Mouse (Mus musculus): ENCODE measurements at regions not wholly inside any gene's neighbourhood (a gene's known extent, or its start where the extent isn't known, plus 50 kb on each side); places are given as distances from the start of the nearest gene placed in this dataset.

DNA sequence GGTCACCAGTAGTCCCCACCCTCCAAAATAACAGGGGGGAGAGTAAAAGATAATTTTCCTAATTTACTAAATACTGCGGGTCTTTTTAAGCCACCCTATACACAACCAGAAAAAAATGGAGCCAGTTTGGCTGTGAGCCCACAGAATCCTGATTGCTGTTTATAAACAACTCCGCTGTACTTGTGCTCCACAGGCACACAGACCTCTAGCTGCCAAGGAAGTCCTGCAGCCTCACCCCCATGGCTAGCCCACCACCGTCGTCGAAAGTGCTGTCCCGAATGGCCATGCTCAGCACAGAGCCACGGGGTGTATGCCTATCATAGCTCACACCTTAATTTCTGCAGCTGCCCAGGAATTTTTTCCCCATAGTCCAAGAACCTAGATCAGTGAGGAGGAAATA is 124.3 kb upstream of the Noct start:
- TF ChIP-seq CTCF (IDR thresholded peaks at IDR 0.05; ENCODE audit: low read depth) = no peak
- Histone ChIP-seq H3K27me3 (ENCODE audit: insufficient read depth, low read length) (no peaks in the 10 kb centered on the region), H3K36me3 (ENCODE audit: insufficient read depth, low read length) (no peaks in the 10 kb centered on the region), H3K4me2 (ENCODE audit: low read length) (no peak overlapping the region), H3K27ac (no peak overlapping the region), H3K4me3 (replicated peaks; ENCODE audit: low read depth, low read length) (no peak overlapping the region), H3K9ac (ENCODE audit: low read depth, low read length) (no peak overlapping the region), H3K9me3 (replicated peaks; ENCODE audit: low read length) (no peaks in the 10 kb centered on the region), H3K4me1 (replicated peaks; ENCODE audit: insufficient read depth, low read length) (no peaks in the 10 kb centered on the region)
- DNase-seq (ENCODE audit: low spot score) = no peak
- WGBS = 90% methylated on average over 7 of the region's 7 CpGs
- no peak for ATAC-seq (replicated peaks; ENCODE audit: low FRiP score, low read depth)

DNA sequence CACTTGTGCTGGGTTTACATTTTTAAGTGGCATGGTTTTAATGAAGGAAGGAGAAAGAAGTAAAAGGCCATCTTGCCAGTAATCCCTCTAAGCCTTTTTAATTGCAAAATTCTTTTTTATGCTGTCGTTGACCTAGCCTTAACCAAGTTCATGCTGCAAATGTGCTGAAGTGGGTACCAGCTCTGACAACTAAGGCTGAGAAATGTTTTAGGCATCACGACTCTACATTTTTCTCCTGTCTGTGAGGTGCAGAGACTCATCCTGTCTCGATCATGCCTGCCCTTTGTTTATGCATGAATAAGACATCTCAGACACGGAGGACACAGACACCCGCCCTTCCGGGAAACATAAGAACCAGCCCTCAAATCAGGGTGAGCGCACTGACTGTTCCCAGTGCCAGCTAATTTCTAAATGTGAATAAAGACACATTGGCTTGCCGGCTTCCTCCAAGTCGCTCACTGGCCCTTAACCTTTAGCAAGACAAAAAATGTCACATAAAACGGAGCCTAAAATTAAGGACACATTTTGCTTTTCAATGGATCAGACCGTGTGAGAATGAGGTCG is 115.5 kb upstream of the Noct start:
- H3K9me3 ChIP-seq (replicated peaks; ENCODE audit: low read length) = no peaks in the 10 kb centered on the region
- no peaks in the 10 kb centered on the region for H3K36me3 ChIP-seq (ENCODE audit: insufficient read depth, low read length)
- H3K4me2 ChIP-seq (ENCODE audit: low read length) = no peak overlapping the region
- no peak for ATAC-seq (replicated peaks; ENCODE audit: low FRiP score, low read depth)
- TF ChIP-seq CTCF (IDR thresholded peaks at IDR 0.05; ENCODE audit: low read depth) = no peak
- H3K9ac ChIP-seq (ENCODE audit: low read depth, low read length) = no peak overlapping the region
- DNase-seq (ENCODE audit: low spot score) = no peak
- no peak overlapping the region for H3K27ac ChIP-seq
- H3K4me3 ChIP-seq (replicated peaks; ENCODE audit: low read depth, low read length) = no peak overlapping the region
- H3K27me3 ChIP-seq (ENCODE audit: insufficient read depth, low read length) = no peaks in the 10 kb centered on the region
- 41% methylated on average over 12 of the region's 12 CpGs for WGBS
- no peaks in the 10 kb centered on the region for H3K4me1 ChIP-seq (replicated peaks; ENCODE audit: insufficient read depth, low read length)

DNA sequence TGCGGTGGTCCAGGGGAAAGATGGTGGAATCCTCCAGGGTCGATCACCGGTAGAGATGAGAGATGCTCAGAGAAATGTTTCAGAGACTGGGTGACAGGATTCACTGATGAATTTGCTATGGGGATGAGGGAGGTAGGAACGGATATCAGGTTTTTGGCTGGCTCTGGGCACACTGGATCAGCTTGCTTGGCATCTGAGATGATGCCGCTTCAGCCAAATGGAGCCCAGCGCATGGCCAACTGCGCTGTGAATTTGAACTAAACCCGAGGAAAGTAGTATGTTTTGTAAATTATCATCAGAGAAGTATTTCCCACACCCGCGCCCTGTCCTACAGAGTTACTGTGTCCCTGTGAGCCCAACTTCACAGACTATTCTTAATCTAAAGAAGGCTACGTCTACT is 113.0 kb upstream of the Noct start:
- no peaks in the 10 kb centered on the region for H3K9me3 ChIP-seq (replicated peaks; ENCODE audit: low read length)
- no peak overlapping the region for H3K4me3 ChIP-seq (replicated peaks; ENCODE audit: low read depth, low read length)
- H3K27me3 ChIP-seq (ENCODE audit: insufficient read depth, low read length) = no peaks in the 10 kb centered on the region
- WGBS = 95% methylated on average over 11 of the region's 11 CpGs
- no peak overlapping the region for H3K9ac ChIP-seq (ENCODE audit: low read depth, low read length)
- TF ChIP-seq CTCF (IDR thresholded peaks at IDR 0.05; ENCODE audit: low read depth) = no peak
- DNase-seq (ENCODE audit: low spot score) (no peak), ATAC-seq (replicated peaks; ENCODE audit: low FRiP score, low read depth) (no peak)
- no peaks in the 10 kb centered on the region for H3K4me1 ChIP-seq (replicated peaks; ENCODE audit: insufficient read depth, low read length)
- no peaks in the 10 kb centered on the region for H3K36me3 ChIP-seq (ENCODE audit: insufficient read depth, low read length)
- no peak overlapping the region for H3K27ac ChIP-seq
- no peak overlapping the region for H3K4me2 ChIP-seq (ENCODE audit: low read length)

DNA sequence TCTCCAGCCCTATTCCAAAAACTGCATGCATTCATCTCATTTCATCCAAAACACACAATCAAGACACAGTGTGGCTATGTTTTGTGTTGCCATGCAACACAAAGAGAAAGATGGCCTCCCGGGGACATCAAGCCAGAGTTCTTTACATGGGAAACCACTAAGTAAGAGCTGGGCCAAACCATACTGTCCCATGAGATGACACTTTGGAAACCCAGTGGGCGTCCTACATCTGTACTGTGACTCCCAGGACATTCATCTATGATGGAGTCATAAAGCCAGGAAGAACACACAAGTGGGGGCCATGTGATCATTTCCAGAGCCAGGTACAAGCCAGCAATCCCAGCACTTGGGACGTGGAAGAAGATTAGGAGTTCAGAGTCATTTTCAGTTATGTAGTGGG is 111.9 kb upstream of the Noct start:
- DNase-seq (ENCODE audit: low spot score) = no peak
- H3K4me1 ChIP-seq (replicated peaks; ENCODE audit: insufficient read depth, low read length) = no peaks in the 10 kb centered on the region
- 85% methylated on average over 3 of the region's 3 CpGs for WGBS

DNA sequence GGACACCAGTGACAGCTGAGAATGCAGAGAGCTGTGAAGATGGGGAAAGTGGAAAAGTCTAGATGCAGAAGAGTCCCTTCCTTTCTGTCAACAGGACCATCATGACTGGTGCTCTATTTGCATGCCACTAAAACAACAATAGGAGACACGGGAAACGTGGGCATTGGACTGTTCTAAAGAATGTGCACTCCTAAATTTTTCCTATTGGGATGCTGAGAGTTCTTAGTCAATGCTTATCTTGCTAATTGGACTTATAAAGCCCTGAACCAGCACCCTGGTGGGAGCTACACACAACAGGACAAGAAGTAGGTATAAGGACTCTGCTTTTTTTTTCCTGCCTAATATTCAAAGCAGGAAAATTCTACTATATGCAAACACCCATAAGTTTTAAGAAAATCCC is 108.3 kb upstream of the Noct start:
- DNase-seq (ENCODE audit: low spot score) (no peak), ATAC-seq (replicated peaks; ENCODE audit: low FRiP score, low read depth) (no peak)
- no peaks in the 10 kb centered on the region for H3K9me3 ChIP-seq (replicated peaks; ENCODE audit: low read length)
- H3K9ac ChIP-seq (ENCODE audit: low read depth, low read length) = no peak overlapping the region
- TF ChIP-seq CTCF (IDR thresholded peaks at IDR 0.05; ENCODE audit: low read depth) = no peak
- H3K27me3 ChIP-seq (ENCODE audit: insufficient read depth, low read length) = no peaks in the 10 kb centered on the region
- H3K4me3 ChIP-seq (replicated peaks; ENCODE audit: low read depth, low read length) = no peak overlapping the region
- WGBS = 62% methylated on average over 2 of the region's 2 CpGs
- no peaks in the 10 kb centered on the region for H3K36me3 ChIP-seq (ENCODE audit: insufficient read depth, low read length)
- H3K27ac ChIP-seq = no peak overlapping the region
- H3K4me1 ChIP-seq (replicated peaks; ENCODE audit: insufficient read depth, low read length) = no peaks in the 10 kb centered on the region
- no peak overlapping the region for H3K4me2 ChIP-seq (ENCODE audit: low read length)

More for the DNA sequence above, 111.9 kb upstream of the Noct start:
- no peaks in the 10 kb centered on the region for H3K27me3 ChIP-seq (ENCODE audit: insufficient read depth, low read length)
- no peak overlapping the region for H3K9ac ChIP-seq (ENCODE audit: low read depth, low read length)
- TF ChIP-seq CTCF (IDR thresholded peaks at IDR 0.05; ENCODE audit: low read depth) = no peak
- no peak overlapping the region for H3K27ac ChIP-seq
- no peak overlapping the region for H3K4me2 ChIP-seq (ENCODE audit: low read length)
- H3K36me3 ChIP-seq (ENCODE audit: insufficient read depth, low read length) = no peaks in the 10 kb centered on the region
- no peaks in the 10 kb centered on the region for H3K9me3 ChIP-seq (replicated peaks; ENCODE audit: low read length)
- no peak overlapping the region for H3K4me3 ChIP-seq (replicated peaks; ENCODE audit: low read depth, low read length)
- ATAC-seq (replicated peaks; ENCODE audit: low FRiP score, low read depth) = no peak

DNA sequence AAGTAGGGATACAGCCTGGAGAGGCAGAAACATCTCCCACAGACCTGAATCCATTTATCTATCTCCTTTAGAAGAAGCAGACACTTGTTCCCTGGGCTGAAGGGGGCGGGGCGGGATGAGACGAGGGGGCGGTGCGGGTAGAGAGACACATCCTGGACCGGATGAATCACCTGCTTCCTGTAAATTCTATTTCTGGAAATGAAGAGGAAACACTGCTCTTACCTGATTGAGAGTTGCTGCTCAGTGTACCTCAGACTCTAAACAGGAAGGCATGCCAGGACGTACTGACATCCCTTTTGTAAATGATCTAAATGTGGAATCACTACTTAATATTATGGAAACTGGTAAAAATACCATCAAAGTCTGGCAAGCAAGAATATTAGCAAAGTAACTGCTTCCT is 105.5 kb upstream of the Noct start:
- Histone ChIP-seq H3K4me3 (replicated peaks; ENCODE audit: low read depth, low read length) (no peak overlapping the region), H3K9ac (ENCODE audit: low read depth, low read length) (no peak overlapping the region), H3K27ac (no peak overlapping the region), H3K4me1 (replicated peaks; ENCODE audit: insufficient read depth, low read length) (no peaks in the 10 kb centered on the region), H3K36me3 (ENCODE audit: insufficient read depth, low read length) (no peaks in the 10 kb centered on the region), H3K4me2 (ENCODE audit: low read length) (no peak overlapping the region), H3K27me3 (ENCODE audit: insufficient read depth, low read length) (no peaks in the 10 kb centered on the region), H3K9me3 (replicated peaks; ENCODE audit: low read length) (no peaks in the 10 kb centered on the region)
- DNase-seq (ENCODE audit: low spot score) = no peak
- no peak for TF ChIP-seq CTCF (IDR thresholded peaks at IDR 0.05; ENCODE audit: low read depth)
- 70% methylated on average over 7 of the region's 7 CpGs for WGBS
- no peak for ATAC-seq (replicated peaks; ENCODE audit: low FRiP score, low read depth)

DNA sequence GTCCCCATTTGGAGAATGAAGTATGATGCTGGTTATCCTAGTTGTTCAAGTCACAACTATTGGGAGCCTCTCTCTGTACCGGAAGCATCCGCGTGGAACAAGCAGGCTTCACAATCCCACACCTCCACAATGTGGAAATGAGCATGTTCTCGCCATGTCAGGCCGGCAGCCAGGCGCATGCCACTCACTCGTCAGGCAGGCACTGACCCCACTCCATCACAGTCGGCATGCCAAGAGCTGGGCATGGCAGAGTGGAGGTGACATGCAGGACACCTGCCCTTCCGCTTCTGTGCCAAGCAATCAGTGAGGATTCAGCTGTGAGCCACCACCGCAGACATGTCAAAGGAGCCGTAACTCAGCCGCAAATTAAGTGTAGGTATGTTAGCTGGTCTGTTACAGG is 103.7 kb upstream of the Noct start:
- Histone ChIP-seq H3K9me3 (replicated peaks; ENCODE audit: low read length) (no peaks in the 10 kb centered on the region), H3K36me3 (ENCODE audit: insufficient read depth, low read length) (no peaks in the 10 kb centered on the region), H3K27ac (no peak overlapping the region), H3K4me3 (replicated peaks; ENCODE audit: low read depth, low read length) (no peak overlapping the region), H3K27me3 (ENCODE audit: insufficient read depth, low read length) (no peaks in the 10 kb centered on the region), H3K4me2 (ENCODE audit: low read length) (no peak overlapping the region), H3K4me1 (replicated peaks; ENCODE audit: insufficient read depth, low read length) (no peaks in the 10 kb centered on the region), H3K9ac (ENCODE audit: low read depth, low read length) (no peak overlapping the region)
- ATAC-seq (replicated peaks; ENCODE audit: low FRiP score, low read depth) (no peak), DNase-seq (ENCODE audit: low spot score) (no peak)
- WGBS = 83% methylated on average over 12 of the region's 12 CpGs
- TF ChIP-seq CTCF (IDR thresholded peaks at IDR 0.05; ENCODE audit: low read depth) = no peak
